Mouse (Mus musculus): ENCODE data around the gene Ttll4. TPM values are rescaled to one million over a fixed set of nuclear protein-coding genes. Genes with fewer than 3 reads are reported as not detected.

The Ttll4 gene
- polyA plus RNA-seq, 1 experiment = 5.1 TPM

DNA sequence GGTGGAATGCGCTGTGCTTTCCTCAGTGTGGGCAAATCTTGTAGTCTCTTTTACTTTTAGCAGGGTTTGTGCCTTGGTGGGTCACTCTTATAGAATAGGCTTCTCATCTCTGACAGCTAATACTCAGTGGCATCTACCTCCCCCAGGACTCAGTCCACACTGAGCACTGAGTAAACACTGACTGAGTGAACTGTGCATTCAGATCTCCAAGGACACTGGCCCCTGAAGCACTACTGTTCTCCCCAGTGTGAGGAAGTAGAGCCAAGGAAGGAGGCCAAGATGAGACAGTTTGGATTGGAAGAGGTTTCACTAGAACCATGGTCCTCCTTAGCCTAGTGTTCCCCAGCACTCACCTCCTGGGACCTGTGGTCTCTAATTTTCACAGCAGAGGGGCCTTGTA, 36.8 kb downstream of the Ttll4 start:
- TF ChIP-seq CEBPB (IDR thresholded peaks at IDR 0.05; ENCODE audit: insufficient read depth, poor library complexity, severe bottlenecking) = no peak
- no peak for TF ChIP-seq TCF12 (IDR thresholded peaks at IDR 0.05; ENCODE audit: insufficient read depth, poor library complexity, severe bottlenecking)
- TF ChIP-seq MYOD1 (IDR thresholded peaks at IDR 0.05; ENCODE audit: control insufficient read depth in 1 of 3, insufficient read length in 2 of 3, low read depth in 2 of 3) = no peak
- no peak for TF ChIP-seq MYOG (IDR thresholded peaks at IDR 0.05; ENCODE audit: control insufficient read depth in 1 of 3, insufficient read depth in 1 of 3, insufficient read length in 2 of 3, low read depth in 2 of 3)
- TF ChIP-seq POLR2AphosphoS2 (IDR thresholded peaks at IDR 0.05; ENCODE audit: insufficient read length, low read depth) = no peak
- no peak for TF ChIP-seq TCF3 (IDR thresholded peaks at IDR 0.05; ENCODE audit: insufficient read length, low read depth)
- no peak for TF ChIP-seq E2F4 (IDR thresholded peaks at IDR 0.05; ENCODE audit: insufficient read depth)
- TF ChIP-seq REST (IDR thresholded peaks at IDR 0.05; ENCODE audit: insufficient read depth, insufficient read length) = no peak
- no peak for TF ChIP-seq USF1 (IDR thresholded peaks at IDR 0.05; ENCODE audit: low read depth)
- no peak for TF ChIP-seq SRF (IDR thresholded peaks at IDR 0.05; ENCODE audit: control insufficient read depth, insufficient read length, low read depth)
- no peak for TF ChIP-seq POLR2A (IDR thresholded peaks at IDR 0.05; ENCODE audit: insufficient read length, low read depth)
- no peak for TF ChIP-seq MAX (IDR thresholded peaks at IDR 0.05; ENCODE audit: low read depth)
- no peaks in the 10 kb centered on the region for H3K79me2 ChIP-seq (ENCODE audit: control insufficient read depth, insufficient read depth)
- no peaks in the 10 kb centered on the region for H3K27me3 ChIP-seq (ENCODE audit: control insufficient read depth, insufficient read depth, insufficient read length)
- H3K36me3 ChIP-seq (ENCODE audit: control insufficient read depth, insufficient read depth) = peaks cover 27% of the 10 kb centered on the region
- H3K4me2 ChIP-seq (ENCODE audit: low read depth) = no peak overlapping the region
- no peak overlapping the region for H3ac ChIP-seq (ENCODE audit: control insufficient read depth, insufficient read length)
- H3K4me3 ChIP-seq = no peak overlapping the region

- no peak overlapping the region for H3K4me3 ChIP-seq
- H3ac ChIP-seq (ENCODE audit: control insufficient read depth, insufficient read length) = no peak overlapping the region
- H3K27me3 ChIP-seq (ENCODE audit: control insufficient read depth, insufficient read depth, insufficient read length) = no peaks in the 10 kb centered on the region
- peaks cover 27% of the 10 kb centered on the region for H3K36me3 ChIP-seq (ENCODE audit: control insufficient read depth, insufficient read depth)
- H3K4me2 ChIP-seq (ENCODE audit: low read depth) = no peak overlapping the region
- H3K79me2 ChIP-seq (ENCODE audit: control insufficient read depth, insufficient read depth) = no peaks in the 10 kb centered on the region
- TF ChIP-seq TCF12 (IDR thresholded peaks at IDR 0.05; ENCODE audit: insufficient read depth, poor library complexity, severe bottlenecking) (no peak), E2F4 (IDR thresholded peaks at IDR 0.05; ENCODE audit: insufficient read depth) (no peak), POLR2AphosphoS2 (IDR thresholded peaks at IDR 0.05; ENCODE audit: insufficient read length, low read depth) (no peak), POLR2A (IDR thresholded peaks at IDR 0.05; ENCODE audit: insufficient read length, low read depth) (no peak), USF1 (IDR thresholded peaks at IDR 0.05; ENCODE audit: low read depth) (no peak), CEBPB (IDR thresholded peaks at IDR 0.05; ENCODE audit: insufficient read depth, poor library complexity, severe bottlenecking) (no peak), REST (IDR thresholded peaks at IDR 0.05; ENCODE audit: insufficient read depth, insufficient read length) (no peak), MYOD1 (IDR thresholded peaks at IDR 0.05; ENCODE audit: control insufficient read depth in 1 of 3, insufficient read length in 2 of 3, low read depth in 2 of 3) (no peak), TCF3 (IDR thresholded peaks at IDR 0.05; ENCODE audit: insufficient read length, low read depth) (no peak), MAX (IDR thresholded peaks at IDR 0.05; ENCODE audit: low read depth) (no peak), MYOG (IDR thresholded peaks at IDR 0.05; ENCODE audit: control insufficient read depth in 1 of 3, insufficient read depth in 1 of 3, insufficient read length in 2 of 3, low read depth in 2 of 3) (no peak), SRF (IDR thresholded peaks at IDR 0.05; ENCODE audit: control insufficient read depth, insufficient read length, low read depth) (no peak)
Observed at GRCm38 (mm10) chr1:74698791-74699190, 37.2 kb downstream of the Ttll4 start.

DNA sequence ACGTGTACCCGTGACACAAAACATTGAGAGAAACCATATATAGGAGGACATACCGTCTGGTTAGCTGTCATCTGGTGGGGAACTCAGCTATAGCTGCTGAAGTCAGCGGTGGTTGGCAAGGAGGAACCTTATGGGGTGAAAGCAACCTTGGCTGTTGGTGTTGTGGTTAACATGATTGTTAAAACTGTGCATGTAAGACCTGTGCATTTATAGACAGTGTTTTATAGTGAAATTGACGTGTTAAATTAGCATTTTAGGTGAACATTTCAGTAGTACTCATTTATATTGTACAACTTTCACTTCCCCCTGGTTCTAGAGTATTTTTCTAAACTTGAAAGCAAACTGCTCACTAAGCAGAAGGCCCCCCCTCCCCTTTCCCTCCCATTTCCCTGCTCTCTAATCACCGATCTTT, 40.6 kb downstream of the Ttll4 start:
- H3K4me2 ChIP-seq (ENCODE audit: low read depth) = no peak overlapping the region
- no peak for TF ChIP-seq CEBPB (IDR thresholded peaks at IDR 0.05; ENCODE audit: insufficient read depth, poor library complexity, severe bottlenecking)
- TF ChIP-seq SRF (IDR thresholded peaks at IDR 0.05; ENCODE audit: control insufficient read depth, insufficient read length, low read depth) = no peak
- no peak for TF ChIP-seq TCF3 (IDR thresholded peaks at IDR 0.05; ENCODE audit: insufficient read length, low read depth)
- TF ChIP-seq POLR2A (IDR thresholded peaks at IDR 0.05; ENCODE audit: insufficient read length, low read depth) = no peak
- no peak for TF ChIP-seq E2F4 (IDR thresholded peaks at IDR 0.05; ENCODE audit: insufficient read depth)
- no peak for TF ChIP-seq POLR2AphosphoS2 (IDR thresholded peaks at IDR 0.05; ENCODE audit: insufficient read length, low read depth)
- no peak for TF ChIP-seq MYOG (IDR thresholded peaks at IDR 0.05; ENCODE audit: control insufficient read depth in 1 of 3, insufficient read depth in 1 of 3, insufficient read length in 2 of 3, low read depth in 2 of 3)
- no peak for TF ChIP-seq MYOD1 (IDR thresholded peaks at IDR 0.05; ENCODE audit: control insufficient read depth in 1 of 3, insufficient read length in 2 of 3, low read depth in 2 of 3)
- TF ChIP-seq USF1 (IDR thresholded peaks at IDR 0.05; ENCODE audit: low read depth) = no peak
- TF ChIP-seq REST (IDR thresholded peaks at IDR 0.05; ENCODE audit: insufficient read depth, insufficient read length) = no peak
- TF ChIP-seq MAX (IDR thresholded peaks at IDR 0.05; ENCODE audit: low read depth) = no peak
- no peak for TF ChIP-seq TCF12 (IDR thresholded peaks at IDR 0.05; ENCODE audit: insufficient read depth, poor library complexity, severe bottlenecking)
- H3ac ChIP-seq (ENCODE audit: control insufficient read depth, insufficient read length) = no peak overlapping the region
- H3K4me3 ChIP-seq = no peak overlapping the region
- no peaks in the 10 kb centered on the region for H3K79me2 ChIP-seq (ENCODE audit: control insufficient read depth, insufficient read depth)
- no peaks in the 10 kb centered on the region for H3K27me3 ChIP-seq (ENCODE audit: control insufficient read depth, insufficient read depth, insufficient read length)
- H3K36me3 ChIP-seq (ENCODE audit: control insufficient read depth, insufficient read depth) = peaks cover 24% of the 10 kb centered on the region

GRCm38 (mm10) chr1:74704156-74704555, 42.6 kb downstream of the Ttll4 start:
- TF ChIP-seq USF1 (IDR thresholded peaks at IDR 0.05; ENCODE audit: low read depth) = no peak
- TF ChIP-seq MYOD1 (IDR thresholded peaks at IDR 0.05; ENCODE audit: control insufficient read depth in 1 of 3, insufficient read length in 2 of 3, low read depth in 2 of 3) = no peak
- TF ChIP-seq MYOG (IDR thresholded peaks at IDR 0.05; ENCODE audit: control insufficient read depth in 1 of 3, insufficient read depth in 1 of 3, insufficient read length in 2 of 3, low read depth in 2 of 3) = no peak
- no peak for TF ChIP-seq TCF3 (IDR thresholded peaks at IDR 0.05; ENCODE audit: insufficient read length, low read depth)
- TF ChIP-seq E2F4 (IDR thresholded peaks at IDR 0.05; ENCODE audit: insufficient read depth) = no peak
- TF ChIP-seq SRF (IDR thresholded peaks at IDR 0.05; ENCODE audit: control insufficient read depth, insufficient read length, low read depth) = no peak
- no peak for TF ChIP-seq MAX (IDR thresholded peaks at IDR 0.05; ENCODE audit: low read depth)
- TF ChIP-seq POLR2A (IDR thresholded peaks at IDR 0.05; ENCODE audit: insufficient read length, low read depth) = no peak
- no peak for TF ChIP-seq CEBPB (IDR thresholded peaks at IDR 0.05; ENCODE audit: insufficient read depth, poor library complexity, severe bottlenecking)
- Histone ChIP-seq H3K36me3 (ENCODE audit: control insufficient read depth, insufficient read depth) (peaks cover 18% of the 10 kb centered on the region), H3K79me2 (ENCODE audit: control insufficient read depth, insufficient read depth) (no peaks in the 10 kb centered on the region), H3K4me2 (ENCODE audit: low read depth) (no peak overlapping the region), H3K4me3 (no peak overlapping the region), H3ac (ENCODE audit: control insufficient read depth, insufficient read length) (no peak overlapping the region), H3K27me3 (ENCODE audit: control insufficient read depth, insufficient read depth, insufficient read length) (no peaks in the 10 kb centered on the region)
